Mouse (Mus musculus) midbrain, embryonic 11.5 days (tissue): ENCODE measurements around the gene Spata32. TPM values are rescaled to one million over a fixed set of nuclear protein-coding genes. Genes with fewer than 3 reads are reported as not detected.

Experiments
- ATAC-seq: fragments of 200-750 bp; cut with Nextera tagmentation; 2 replicates; pipeline ENCODE4 v1.8.0; 2017; ENCODE audit warnings: moderate TSS enrichment, moderate library complexity; ENCODE audit not compliant: low FRiP score
- DNase-seq: peaks from one replicate; pipeline ENCODE4 v3.0.0; 2015; ENCODE audit warnings: low spot score; ENCODE audit errors: missing footprints
- H3K27ac ChIP-seq: fragments of 300-500 bp; sonication (generic); 2 replicates; pipeline ENCODE4 v1.5.1; 2014; ENCODE audit warnings: low read depth, low read length
- H3K27me3 ChIP-seq: fragments of 300-500 bp; sonication (generic); 2 replicates; pipeline ENCODE4 v1.6.1; 2014; ENCODE audit warnings: mild to moderate bottlenecking, low read length, moderate library complexity, mixed read lengths; ENCODE audit not compliant: control insufficient read depth, insufficient read depth
- H3K36me3 ChIP-seq: fragments of 300-500 bp; sonication (generic); 2 replicates; pipeline ENCODE4 v1.6.1; 2014; ENCODE audit warnings: mild to moderate bottlenecking, low read length, moderate library complexity, mixed read lengths; ENCODE audit not compliant: control insufficient read depth, insufficient read depth
- H3K4me1 ChIP-seq: fragments of 300-500 bp; sonication (generic); 2 replicates; pipeline ENCODE4 v1.6.1; 2014; ENCODE audit warnings: low read length; ENCODE audit not compliant: control insufficient read depth, insufficient read depth
- H3K4me2 ChIP-seq: fragments of 300-500 bp; sonication (generic); 2 replicates; pipeline ENCODE4 v1.6.1; 2014; ENCODE audit warnings: mild to moderate bottlenecking, moderate library complexity
- H3K4me3 ChIP-seq: fragments of 300-500 bp; sonication (generic); 2 replicates; pipeline ENCODE4 v1.5.1; 2014; ENCODE audit warnings: low read depth, low read length
- H3K9ac ChIP-seq: fragments of 300-500 bp; sonication (generic); 2 replicates; pipeline ENCODE4 v1.6.1; 2014; ENCODE audit warnings: low read length
- H3K9me3 ChIP-seq: fragments of 300-500 bp; sonication (generic); 2 replicates; pipeline ENCODE4 v1.6.1; 2016; ENCODE audit warnings: low read length; ENCODE audit not compliant: control insufficient read depth
- WGBS: fragments of 180-500 bp; shearing (Covaris S2); extraction: QIAGEN DNeasy Blood & Tissue Kit; methylation state at CpG from one replicate; pipeline ENCODE4 v1.1.7; 2014; 5-methylcytosine and 5-hydroxymethylcytosine counted together
- polyA plus RNA-seq: library from polyadenylated mRNA; unstranded; fragments of >200 nt; fragmentation: Nextera tagmentation; extraction: Ambion mirVana; gene quantifications from 2 replicates; pipeline ENCODE4 v1.2.1, GENCODE M21; 2014

The Spata32 gene
- polyA plus RNA-seq, 1 experiment from 2014 or later = not detected

- ATAC-seq = no peak
- no peak overlapping the region for H3K4me3 ChIP-seq
- no peak overlapping the region for H3K27ac ChIP-seq
- no peaks in the 10 kb centered on the region for H3K9me3 ChIP-seq
- no peaks in the 10 kb centered on the region for H3K36me3 ChIP-seq
- H3K4me2 ChIP-seq = no peak overlapping the region
- no peak overlapping the region for H3K9ac ChIP-seq
- 94% methylated on average over 1 of the region's 1 CpGs for WGBS
- H3K27me3 ChIP-seq = peaks cover 11% of the 10 kb centered on the region
- DNase-seq = no peak
- no peaks in the 10 kb centered on the region for H3K4me1 ChIP-seq
Observed at GRCm38 (mm10) chr11:103176510-103176909, 41.7 kb downstream of the Spata32 start.

GRCm38 (mm10) chr11:103175688-103176442, 42.4 kb downstream of the Spata32 start:
- DNase-seq (no peak), ATAC-seq (no peak)
- no peak overlapping the region for H3K9ac ChIP-seq
- WGBS = 83% methylated on average over 14 of the region's 14 CpGs
- H3K9me3 ChIP-seq = no peaks in the 10 kb centered on the region
- peaks cover 18% of the 10 kb centered on the region for H3K27me3 ChIP-seq
- H3K4me1 ChIP-seq = no peaks in the 10 kb centered on the region
- H3K4me3 ChIP-seq = no peak overlapping the region
- no peak overlapping the region for H3K4me2 ChIP-seq
- no peak overlapping the region for H3K27ac ChIP-seq
- no peaks in the 10 kb centered on the region for H3K36me3 ChIP-seq

- 65% methylated on average over 8 of the region's 8 CpGs for WGBS
- Histone ChIP-seq H3K4me2 (no peak overlapping the region), H3K36me3 (no peaks in the 10 kb centered on the region), H3K9ac (no peak overlapping the region), H3K27me3 (peaks cover 27% of the 10 kb centered on the region), H3K9me3 (no peaks in the 10 kb centered on the region), H3K4me1 (no peaks in the 10 kb centered on the region; the same call in 1 of the 2 replicates), H3K27ac (no peak overlapping the region), H3K4me3 (no peak overlapping the region)
- no peak for ATAC-seq
- no peak for DNase-seq
Observed at GRCm38 (mm10) chr11:103174891-103175391, 43.3 kb downstream of the Spata32 start.

GRCm38 (mm10) chr11:103174411-103174832, 43.8 kb downstream of the Spata32 start:
- Histone ChIP-seq H3K27ac (no peak overlapping the region), H3K4me1 (no peaks in the 10 kb centered on the region; the same call in 1 of the 2 replicates), H3K4me3 (no peak overlapping the region), H3K9me3 (no peaks in the 10 kb centered on the region), H3K9ac (no peak overlapping the region), H3K36me3 (no peaks in the 10 kb centered on the region), H3K4me2 (no peak overlapping the region), H3K27me3 (peaks cover 32% of the 10 kb centered on the region)
- 73% methylated on average over 5 of the region's 5 CpGs for WGBS
- DNase-seq = no peak
- no peak for ATAC-seq

GRCm38 (mm10) chr11:103173771-103174344, 44.4 kb downstream of the Spata32 start:
- WGBS = 92% methylated on average over 11 of the region's 11 CpGs
- no peak overlapping the region for H3K4me2 ChIP-seq
- H3K27ac ChIP-seq = no peak overlapping the region
- H3K27me3 ChIP-seq = peaks cover 38% of the 10 kb centered on the region
- no peak overlapping the region for H3K4me3 ChIP-seq
- no peak overlapping the region for H3K9ac ChIP-seq
- DNase-seq (no peak), ATAC-seq (no peak)
- no peaks in the 10 kb centered on the region; the same call in 1 of the 2 replicates for H3K4me1 ChIP-seq
- H3K9me3 ChIP-seq = no peaks in the 10 kb centered on the region
- no peaks in the 10 kb centered on the region for H3K36me3 ChIP-seq

GRCm38 (mm10) chr11:103173041-103173770, 45.0 kb downstream of the Spata32 start:
- Histone ChIP-seq H3K4me1 (no peaks in the 10 kb centered on the region; the same call in 1 of the 2 replicates), H3K9ac (no peak overlapping the region), H3K27ac (no peak overlapping the region), H3K27me3 (peaks cover 38% of the 10 kb centered on the region), H3K36me3 (no peaks in the 10 kb centered on the region), H3K9me3 (no peaks in the 10 kb centered on the region), H3K4me2 (no peak overlapping the region), H3K4me3 (no peak overlapping the region)
- DNase-seq (no peak), ATAC-seq (no peak)
- WGBS = 88% methylated on average over 7 of the region's 7 CpGs

GRCm38 (mm10) chr11:103172392-103173040, 45.7 kb downstream of the Spata32 start:
- no peaks in the 10 kb centered on the region for H3K9me3 ChIP-seq
- DNase-seq (no peak), ATAC-seq (no peak)
- WGBS = 74% methylated on average over 6 of the region's 6 CpGs
- H3K27me3 ChIP-seq = peaks cover 38% of the 10 kb centered on the region
- H3K4me1 ChIP-seq = no peaks in the 10 kb centered on the region; the same call in 1 of the 2 replicates
- no peak overlapping the region for H3K4me3 ChIP-seq
- H3K27ac ChIP-seq = no peak overlapping the region
- no peak overlapping the region for H3K9ac ChIP-seq
- no peak overlapping the region for H3K4me2 ChIP-seq
- no peaks in the 10 kb centered on the region for H3K36me3 ChIP-seq

GRCm38 (mm10) chr11:103171703-103172391, 46.4 kb downstream of the Spata32 start:
- Histone ChIP-seq H3K4me3 (no peak overlapping the region; the same call in 1 of the 2 replicates), H3K4me2 (no peak overlapping the region), H3K4me1 (no peaks in the 10 kb centered on the region; the same call in 1 of the 2 replicates), H3K27ac (no peak overlapping the region), H3K9ac (no peak overlapping the region), H3K36me3 (no peaks in the 10 kb centered on the region), H3K9me3 (no peaks in the 10 kb centered on the region), H3K27me3 (peaks cover 38% of the 10 kb centered on the region)
- DNase-seq (no peak), ATAC-seq (no peak)
- 50% methylated on average over 9 of the region's 9 CpGs for WGBS
